Mouse (Mus musculus) common myeloid progenitor, adult 5-6 weeks (primary cell): ENCODE measurements around the gene Slc25a34. TPM values are rescaled to one million over a fixed set of nuclear protein-coding genes. Genes with fewer than 3 reads are reported as not detected.

Experiments used
- ATAC-seq: replicated peaks from 2 replicates; pipeline ENCODE4 v1.8.0; 2016; ENCODE audit warnings: low read depth, mild to moderate bottlenecking, moderate TSS enrichment, inconsistent platforms; ENCODE audit not compliant: poor library complexity, severe bottlenecking
- total RNA-seq: library from RNA; stranded (forward); fragments of 200-1000, 187-1606 nt; gene quantifications from 2 replicates; pipeline ENCODE4 v1.2.3, GENCODE M21; 2017

Slc25a34 gene
- total RNA-seq, 1 experiment from 2014 or later = 0.09 TPM

DNA sequence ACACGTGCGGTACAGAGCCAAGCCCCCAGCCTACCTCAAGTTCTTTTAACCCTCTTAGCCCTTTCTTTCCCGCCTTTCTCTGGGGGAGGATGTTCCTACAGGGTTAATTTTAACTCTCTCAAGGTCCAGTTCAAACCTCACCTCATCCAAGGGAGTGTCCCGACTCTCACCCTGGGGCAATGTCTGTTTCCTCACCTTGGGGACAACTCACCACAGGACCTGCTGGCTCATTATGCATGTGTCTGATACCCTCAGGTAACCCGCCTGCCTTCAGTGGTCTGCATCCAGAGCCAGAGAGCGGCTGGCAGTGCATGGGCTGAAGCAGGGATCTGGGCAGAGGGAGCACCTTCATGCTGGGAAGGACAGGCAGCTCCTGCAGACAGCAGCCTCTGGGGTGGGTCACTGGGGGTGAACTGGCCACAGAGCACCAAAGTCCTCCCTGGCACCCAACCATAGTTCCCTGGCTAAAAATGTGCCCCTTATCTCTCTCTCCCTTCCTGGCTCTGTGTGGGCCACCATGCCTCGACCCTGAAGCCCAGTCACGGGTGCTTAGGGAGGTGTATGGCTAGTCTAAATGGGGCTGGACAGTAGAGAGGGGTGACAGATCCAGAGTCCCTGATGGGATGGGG lies 26.8 kb downstream of the Slc25a34 start:
- ATAC-seq = no peak

DNA sequence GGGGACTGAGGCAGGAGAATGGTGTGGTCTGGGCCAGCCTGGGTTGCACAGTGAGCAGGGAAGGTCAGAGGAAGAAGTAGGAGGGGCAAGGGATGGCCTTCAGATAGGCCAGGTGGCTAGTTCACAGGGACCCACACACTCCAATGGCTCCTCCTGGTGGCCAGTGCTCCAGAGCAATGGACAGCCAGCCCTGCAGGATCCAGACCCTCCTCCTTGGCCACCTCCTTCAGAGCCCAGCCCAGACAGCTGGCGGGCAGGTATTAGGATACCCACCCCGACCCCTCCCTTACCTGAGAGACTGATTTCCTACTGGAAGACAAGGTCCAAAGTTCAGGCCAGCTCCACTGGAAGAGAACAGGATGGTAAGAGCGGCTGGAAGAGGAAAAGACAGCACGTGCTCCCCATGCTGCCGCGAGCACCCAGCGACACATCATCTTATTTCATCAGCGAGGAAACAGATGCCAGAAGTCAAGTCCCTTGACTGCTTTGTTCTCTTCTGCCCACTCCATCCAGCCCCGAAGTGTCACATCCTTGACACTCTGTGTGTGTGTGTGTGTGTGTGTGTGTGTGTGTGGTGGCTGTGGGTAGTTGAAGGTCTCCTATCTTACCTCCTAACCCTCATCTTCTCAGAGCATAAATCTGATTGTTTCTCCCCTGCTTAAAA lies 27.9 kb downstream of the Slc25a34 start:
- ATAC-seq = peak; percentile 42; the same call in 1 of the 2 replicates

DNA sequence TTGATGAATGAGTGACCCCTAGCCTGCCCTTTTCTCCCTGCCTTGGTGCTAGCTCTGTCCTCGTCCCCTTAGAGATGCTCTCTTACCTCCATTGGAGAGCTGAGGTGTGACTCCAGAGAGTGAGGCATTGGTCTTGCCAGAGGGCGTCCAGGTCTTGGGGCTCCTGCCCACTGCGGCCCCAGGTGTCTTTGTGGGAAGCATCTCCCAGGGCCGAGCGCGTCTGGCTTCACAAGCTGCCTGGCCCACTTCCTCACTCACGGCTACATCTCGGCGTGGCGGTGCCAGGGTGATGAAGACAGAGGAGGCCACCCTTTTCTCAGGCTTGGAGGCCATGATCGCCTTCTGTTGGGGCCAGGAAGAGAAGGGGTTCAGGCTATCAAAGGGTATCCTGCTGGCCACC lies 28.5 kb downstream of the Slc25a34 start:
- no peak for ATAC-seq

DNA sequence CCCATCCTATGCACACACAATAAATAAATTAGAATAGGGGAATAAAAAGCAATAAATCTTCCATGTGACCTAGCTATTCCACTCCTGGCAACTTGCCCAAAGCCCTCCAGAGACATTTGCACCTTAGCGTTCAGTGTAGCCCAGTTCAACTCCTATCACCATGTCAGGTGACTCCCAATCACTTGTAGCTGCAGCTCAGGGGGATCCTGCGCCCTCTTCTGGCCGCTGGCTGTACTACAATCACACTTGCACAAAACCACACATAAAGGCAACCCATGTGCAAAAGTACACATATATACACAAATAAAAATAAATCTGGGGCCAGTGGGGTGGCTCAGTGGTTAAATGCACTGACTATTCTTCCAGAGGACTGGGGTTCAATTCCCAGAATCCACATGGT lies 32.1 kb downstream of the Slc25a34 start:
- ATAC-seq = peak; percentile 62; the same call in 1 of the 2 replicates

DNA sequence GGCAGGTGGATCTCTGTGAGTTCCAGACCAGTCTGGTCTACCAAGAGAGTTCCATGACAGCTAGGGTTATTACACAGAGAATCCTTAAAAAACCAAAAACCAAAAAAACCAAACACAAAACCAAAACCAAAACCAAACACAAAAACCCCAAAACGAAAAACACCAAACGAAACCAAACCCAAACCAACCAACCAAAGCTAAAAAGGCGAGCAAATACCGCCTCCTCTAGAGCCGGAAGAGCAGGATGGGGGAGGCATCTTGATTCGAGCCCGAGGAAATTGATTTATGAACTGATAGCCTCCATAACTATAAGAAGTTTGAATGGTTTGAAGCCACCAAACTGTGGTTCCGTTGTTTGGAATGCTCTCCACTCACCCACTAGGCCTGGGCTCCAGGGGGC lies 39.7 kb downstream of the Slc25a34 start:
- no peak for ATAC-seq

DNA sequence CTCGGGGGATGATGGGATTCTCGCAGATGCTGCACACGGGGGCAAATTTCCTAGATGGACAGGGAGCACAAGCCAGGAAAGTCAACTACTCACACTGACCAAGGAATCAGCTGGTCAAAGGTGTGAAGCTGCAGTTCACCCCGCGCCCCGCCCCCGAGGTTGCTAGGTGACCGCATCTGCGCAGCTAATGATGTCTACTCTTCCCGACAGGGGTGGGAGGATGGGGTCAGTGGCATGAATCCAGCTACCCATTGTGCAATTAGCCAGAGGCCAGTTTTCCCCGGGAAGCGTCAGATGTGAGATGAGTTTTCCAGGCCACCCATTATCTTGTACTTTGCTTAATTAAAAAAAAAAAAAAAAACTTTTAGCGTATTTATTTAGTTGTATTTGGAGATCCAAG lies 42.6 kb downstream of the Slc25a34 start:
- ATAC-seq = no peak

DNA sequence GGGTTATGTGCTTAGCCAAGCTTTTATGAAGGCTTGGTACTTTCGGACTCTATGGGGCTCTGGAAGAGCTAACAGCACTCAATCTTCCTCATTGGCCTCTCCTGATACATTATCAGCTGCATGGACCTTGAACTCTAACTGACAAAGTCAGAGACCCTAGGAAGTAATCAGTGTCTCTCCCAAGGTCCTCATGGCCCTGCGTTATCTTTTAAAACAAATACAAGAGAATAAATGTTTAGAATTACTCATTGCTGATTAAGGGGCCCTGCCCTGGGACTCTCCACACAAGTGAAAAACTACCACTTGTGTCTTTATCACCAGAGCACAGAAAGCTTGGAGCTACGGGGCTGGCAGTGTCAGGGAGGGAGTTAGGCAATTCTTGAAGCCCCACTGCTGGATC lies 44.8 kb downstream of the Slc25a34 start:
- ATAC-seq = 0 out of 2 replicates have a peak, but pooled peaks have one; percentile 24

DNA sequence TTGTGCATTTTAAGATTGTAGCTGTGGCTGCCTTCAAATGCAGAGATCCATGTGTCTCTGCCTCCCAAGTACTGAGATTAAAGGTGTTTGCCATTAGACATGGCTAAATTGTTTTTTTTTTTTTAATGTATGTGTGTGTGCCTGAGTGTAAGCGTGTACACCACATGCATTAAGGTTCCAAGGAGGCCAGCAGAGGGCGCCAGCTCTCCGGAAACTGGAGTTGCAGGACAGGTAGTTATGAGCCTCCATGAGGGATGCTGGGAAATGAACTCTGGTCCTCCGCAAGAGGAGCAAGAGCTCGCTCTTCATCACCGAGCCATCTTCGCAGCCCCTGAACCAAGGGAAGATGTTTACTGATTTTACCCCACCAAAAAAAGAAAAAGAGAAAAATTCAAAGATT lies 46.7 kb downstream of the Slc25a34 start:
- no peak for ATAC-seq

DNA sequence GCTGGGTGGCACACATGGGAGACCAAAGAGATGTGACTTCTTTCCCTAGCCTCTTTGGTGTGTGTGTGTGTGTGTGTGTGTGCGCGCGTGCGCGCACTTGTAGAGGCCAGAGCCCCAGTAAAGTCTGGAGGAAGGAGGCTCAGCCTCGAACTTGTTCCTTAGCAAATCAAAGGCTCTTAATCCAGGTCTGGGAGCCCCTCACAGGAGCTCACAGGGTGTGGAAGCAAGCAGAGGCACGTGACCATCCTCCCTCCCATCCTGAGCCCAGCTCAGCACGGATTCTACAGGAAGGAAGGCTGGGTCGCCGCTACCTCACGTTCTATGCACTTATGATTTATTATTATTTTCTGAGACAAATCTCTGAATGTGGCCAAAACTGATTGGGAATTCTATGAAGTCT lies 47.2 kb downstream of the Slc25a34 start:
- ATAC-seq = no peak

DNA sequence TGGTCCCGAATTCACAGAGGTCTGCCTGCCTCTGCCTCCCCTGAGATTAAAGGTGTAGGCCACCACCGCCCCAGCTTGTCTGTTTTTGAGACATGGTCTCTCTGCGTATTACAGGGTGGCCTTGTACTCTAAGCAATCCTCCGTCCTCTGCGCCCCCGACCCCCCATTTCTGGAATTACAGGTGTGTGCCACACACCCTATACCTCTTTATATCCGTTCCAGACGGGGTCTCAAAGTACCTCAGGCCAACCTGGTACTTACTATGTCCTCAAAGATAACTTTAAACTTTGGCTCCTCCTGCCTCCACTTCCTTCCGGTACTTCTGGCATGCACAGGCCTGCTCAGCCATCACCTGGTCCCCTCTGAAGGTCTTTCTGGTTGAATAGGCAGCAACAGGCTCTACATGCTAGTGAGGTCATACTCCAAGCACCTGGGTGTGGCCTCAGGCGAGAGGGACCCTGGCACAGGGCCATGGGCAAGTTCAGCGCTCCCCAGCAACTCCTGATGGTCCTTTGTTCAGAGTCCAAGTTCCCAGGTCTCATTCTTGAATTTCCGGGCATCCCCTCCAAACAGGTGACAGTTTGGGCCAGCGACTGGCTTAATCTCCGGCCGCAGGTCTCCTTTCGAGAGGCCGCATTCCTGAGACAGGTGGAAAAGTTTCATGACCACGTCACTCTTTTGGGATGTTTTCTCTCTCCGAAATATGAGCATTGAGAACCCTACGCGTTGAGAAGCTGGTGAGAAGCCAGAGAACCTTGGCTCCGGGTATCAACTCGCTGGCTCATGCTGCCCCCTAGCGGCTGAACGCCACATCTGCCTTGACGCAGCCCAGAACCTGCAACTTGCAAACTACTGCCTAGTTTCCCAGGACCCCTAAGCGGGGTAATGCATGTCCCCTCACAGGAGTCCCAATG lies 48.6 kb downstream of the Slc25a34 start:
- ATAC-seq = peak; percentile 72

DNA sequence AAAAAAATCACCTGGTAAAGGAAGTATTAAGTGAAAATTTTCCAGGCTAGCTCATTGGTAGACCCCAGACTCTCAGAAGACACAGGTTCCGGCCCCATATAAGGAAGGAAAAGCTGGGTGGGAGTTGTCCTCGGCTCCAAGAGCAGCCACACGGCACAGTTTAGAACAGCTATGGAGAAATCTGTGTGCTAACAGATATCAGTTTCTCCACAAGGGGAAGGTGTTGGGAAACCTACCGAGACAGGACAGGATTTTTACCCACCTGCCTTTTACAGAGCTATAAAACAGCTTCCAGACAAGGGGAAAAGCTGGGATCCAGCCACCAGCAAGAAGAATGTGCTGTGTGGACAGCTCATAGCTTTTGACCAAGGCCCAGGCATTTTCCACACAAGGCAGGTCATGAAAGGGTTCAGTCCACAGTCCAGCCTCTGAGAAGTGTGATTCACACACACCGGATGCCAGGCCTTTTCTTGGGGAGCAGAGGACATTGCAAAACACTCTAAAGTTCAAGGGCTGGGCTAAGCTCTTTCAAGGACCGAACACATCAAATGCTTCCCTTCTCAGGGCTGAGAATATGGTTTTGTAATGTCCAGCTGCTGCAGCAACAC lies 50.2 kb downstream of the Slc25a34 start:
- ATAC-seq = peak; percentile 48

DNA sequence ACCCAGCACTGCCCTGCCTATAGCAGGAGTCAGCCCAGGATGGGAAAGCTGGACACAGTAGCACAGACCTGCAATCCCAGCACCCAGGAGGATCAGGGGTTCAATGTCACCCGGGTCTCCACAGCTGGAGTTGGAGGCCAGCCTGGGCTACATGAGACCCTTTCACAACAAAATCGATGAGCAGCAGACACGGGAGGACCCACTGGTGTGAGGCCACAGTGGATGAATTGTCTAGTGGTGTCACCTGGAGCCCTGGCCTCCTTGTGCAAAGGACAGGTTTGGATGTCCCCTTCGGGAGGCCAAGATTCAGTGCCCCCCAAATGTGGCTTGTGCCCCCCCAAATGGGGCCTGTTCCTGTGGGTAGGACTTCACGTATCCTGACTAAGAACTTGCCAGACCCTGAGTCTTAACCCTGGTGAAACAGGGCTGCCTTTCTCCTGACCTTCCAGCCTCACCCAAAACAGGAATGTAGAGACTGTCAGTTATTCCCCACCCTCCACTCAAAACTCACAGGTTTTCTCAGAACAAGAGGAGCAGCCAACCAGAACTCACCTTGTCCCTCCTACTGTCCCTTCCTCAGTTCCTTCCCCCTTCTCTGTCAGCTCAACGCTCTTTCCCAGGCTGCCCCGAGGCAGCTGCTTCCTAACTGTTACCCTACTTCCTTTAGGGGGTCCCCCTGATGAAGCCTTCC lies 50.8 kb downstream of the Slc25a34 start:
- peak; percentile 39 for ATAC-seq

DNA sequence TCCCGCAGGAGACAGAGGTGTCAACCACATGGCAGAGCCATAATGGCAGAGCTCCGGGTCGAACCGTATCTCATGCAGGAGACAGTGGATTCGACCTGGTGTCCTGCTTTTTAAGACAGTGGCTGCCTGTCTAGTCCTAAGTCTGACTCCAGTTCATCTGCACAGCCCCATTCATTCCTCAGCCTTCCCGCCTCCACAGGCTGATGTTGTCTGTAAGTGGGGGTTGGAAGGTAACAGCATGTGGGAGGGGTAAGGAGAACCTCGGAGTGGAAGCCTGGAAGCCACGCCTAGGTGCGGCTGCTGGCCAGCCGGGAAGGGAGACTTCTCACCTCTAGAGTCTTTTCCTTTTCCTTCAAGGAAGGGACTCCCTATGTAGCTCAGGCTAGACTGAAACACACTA lies 51.7 kb downstream of the Slc25a34 start:
- ATAC-seq = no peak

DNA sequence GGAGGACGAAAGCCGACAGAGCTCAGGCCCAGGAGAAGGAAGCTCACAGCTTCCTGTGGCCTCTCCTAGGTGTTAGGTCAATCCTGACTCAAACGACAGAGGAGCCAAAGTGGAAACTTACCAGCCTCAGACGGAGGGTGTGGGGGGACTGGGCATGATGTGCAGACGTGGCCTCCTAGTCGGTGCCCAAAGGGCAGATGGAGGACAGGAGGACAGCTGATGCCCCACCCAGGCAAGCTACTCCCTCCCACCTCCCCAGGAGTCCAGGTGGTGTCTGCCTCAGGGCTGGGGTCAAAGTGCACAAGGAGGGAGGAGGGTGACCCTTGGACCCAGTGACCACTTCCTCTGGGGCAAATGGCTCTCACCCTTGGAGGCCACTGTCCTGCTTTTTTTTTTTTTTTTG lies 52.3 kb downstream of the Slc25a34 start:
- no peak for ATAC-seq

DNA sequence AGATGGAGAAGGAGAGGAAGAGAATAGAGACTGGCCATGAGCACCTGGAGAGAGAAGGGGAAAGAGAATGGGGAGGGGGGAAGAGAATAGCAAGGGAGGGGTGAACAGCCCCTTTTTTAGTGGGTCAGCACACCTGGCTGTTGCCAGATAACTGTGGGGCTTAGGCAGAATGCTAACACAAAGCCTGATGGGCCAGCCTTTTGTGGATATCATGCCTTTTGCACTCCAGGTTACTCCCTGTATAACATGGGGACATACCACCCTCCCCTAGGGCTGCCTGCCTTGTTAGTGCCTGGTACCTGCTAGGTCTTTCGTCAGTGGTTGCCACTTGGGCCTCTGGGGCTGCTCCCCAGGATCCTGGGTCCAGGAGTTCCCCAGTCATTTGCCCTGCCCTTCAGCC lies 52.8 kb downstream of the Slc25a34 start:
- ATAC-seq = no peak

DNA sequence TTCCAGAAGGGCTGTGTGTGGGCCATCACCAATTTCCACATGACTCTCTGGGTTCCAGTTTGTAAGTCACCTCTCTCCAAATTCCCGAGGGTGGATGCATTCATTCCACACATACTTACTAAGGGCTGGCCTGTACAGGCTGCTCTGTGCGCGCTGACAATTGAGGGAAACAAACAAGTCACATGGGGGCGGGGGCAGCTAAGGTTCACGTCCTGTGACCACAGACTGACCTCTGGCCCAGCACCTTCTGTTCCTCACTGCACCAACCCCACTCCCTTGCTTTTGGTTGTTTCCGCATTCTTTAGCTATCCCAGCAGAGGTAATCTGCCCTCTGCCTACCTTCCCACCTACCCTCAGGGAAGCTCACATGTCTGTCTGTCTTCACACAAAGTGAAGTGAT lies 53.6 kb downstream of the Slc25a34 start:
- ATAC-seq = no peak

DNA sequence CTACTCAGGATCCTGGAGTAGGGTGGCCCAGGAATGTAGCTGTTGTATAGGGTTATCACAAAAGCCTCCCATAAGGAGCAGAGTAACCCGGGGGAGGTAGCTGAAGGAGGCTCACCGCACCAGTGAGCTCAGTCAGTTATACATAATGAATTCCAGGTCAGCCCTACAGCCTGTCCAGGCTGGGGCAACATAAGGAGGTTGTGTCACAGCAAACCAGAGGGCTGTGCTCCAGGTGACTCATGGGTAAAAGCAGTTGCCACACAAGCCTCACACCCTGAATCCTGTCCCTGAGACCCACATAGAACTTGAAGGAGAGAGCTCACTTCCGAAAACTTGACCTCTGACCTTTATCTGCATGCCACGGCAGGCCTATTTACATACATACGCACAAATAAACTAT lies 54.7 kb downstream of the Slc25a34 start:
- no peak for ATAC-seq
